Mouse (Mus musculus) embryo, embryonic 11 days (tissue): ENCODE measurements around the gene Rbm4b.
"Not testable (repeated sequence)": the region's sequence is repeated elsewhere in the genome, so short reads cannot be mapped to it uniquely, and the experiment has no call there.

Experiments
- DNase-seq: peaks from one replicate; pipeline ENCODE4 v3.0.0-alpha.2; 2015

The Rbm4b gene

DNA sequence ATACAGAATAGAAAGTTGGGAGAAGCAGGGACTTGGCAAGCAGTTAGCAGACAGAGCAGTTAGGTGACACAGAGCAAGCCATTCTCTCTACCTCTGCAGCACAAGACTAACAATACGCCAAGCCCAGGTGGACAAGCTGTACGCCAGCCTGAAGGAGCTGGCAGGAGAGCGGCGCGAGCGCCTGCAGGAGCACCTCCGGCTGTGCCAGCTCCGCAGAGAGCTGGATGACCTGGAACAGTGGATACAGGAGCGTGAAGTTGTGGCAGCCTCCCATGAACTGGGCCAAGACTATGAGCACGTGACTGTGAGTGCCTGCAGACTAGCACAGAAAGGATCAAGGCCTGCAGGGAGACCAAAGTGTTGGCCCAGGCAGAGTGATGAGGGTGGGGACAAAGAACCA lies 10.6 kb upstream of the Rbm4b start:
- DNase-seq: no peak

DNA sequence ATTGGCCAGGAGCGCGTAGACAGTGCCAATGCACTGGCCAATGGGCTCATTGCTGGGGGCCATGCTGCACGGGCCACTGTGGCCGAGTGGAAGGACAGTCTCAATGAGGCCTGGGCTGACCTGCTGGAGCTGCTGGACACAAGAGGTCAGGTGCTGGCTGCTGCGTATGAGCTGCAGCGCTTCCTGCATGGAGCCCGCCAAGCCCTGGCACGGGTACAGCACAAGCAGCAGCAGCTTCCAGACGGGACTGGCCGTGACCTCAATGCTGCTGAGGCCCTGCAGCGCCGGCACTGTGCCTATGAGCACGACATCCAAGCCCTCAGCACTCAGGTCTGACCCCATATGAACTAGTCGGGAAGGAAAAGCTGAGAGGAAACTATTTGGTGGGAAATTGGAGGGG lies 9.7 kb upstream of the Rbm4b start:
- DNase-seq: no peak

DNA sequence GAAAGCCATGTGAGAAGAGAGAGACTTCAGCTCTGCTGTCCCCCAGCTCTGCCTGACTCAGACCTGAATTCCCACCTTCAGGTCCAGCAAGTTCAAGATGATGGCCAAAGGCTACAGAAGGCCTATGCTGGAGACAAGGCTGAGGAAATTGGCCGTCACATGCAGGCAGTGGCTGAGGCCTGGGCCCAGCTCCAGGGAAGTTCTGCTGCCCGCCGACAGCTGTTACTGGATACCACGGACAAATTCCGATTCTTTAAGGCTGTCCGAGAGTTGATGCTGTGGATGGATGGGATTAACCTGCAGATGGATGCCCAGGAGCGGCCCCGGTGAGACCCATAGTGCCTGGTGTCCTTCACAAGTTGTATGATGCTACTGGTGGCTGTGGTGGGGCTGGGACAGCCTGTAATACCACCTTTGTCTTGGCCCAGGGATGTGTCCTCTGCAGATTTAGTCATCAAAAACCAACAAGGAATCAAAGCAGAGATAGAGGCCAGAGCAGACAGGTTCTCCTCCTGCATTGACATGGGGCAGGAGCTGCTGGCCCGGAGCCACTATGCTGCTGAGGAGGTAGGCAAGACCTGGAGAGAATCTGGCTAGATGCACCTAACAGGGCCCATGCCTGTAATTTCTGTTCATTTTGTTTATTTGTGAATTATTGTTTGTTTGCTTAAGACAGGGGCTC lies 8.5 kb upstream of the Rbm4b start:
- no peak for DNase-seq

DNA sequence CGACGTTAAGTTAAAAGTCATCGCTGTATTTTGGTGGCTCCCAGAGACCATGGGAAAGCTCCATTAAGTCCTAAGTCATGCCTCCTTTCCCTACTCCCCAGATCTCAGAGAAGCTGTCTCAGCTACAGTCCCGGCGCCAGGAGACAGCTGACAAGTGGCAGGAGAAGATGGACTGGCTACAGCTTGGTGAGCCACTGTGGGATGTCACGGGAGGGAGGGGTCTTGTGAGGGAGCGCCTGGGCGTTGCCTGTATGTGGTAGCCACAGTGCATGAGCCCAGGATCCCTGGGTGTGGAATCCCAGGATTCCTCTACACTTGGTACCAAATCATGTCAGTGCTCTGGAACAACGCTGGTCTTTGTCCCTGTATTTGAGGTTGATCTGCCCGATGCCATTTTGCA lies 7.8 kb upstream of the Rbm4b start:
- DNase-seq: no peak

DNA sequence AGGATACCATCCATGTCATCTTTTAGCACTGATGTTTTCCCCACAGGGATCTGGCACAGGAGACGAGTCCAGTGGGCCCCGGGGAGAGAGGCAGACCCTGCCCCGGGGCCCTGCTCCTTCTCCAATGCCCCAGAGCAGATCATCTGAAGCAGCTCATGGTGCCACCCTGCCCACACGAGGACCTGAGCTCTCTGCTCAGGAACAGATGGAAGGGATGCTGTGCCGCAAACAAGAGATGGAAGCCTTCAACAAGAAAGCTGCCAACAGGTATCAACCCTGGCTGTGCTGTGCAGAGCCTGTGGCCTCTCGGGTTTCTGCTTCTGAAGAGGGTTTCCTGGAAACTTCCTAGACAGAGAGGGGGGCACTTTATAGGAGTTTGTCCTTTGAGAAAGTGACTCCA lies 6.3 kb upstream of the Rbm4b start:
- no peak for DNase-seq

DNA sequence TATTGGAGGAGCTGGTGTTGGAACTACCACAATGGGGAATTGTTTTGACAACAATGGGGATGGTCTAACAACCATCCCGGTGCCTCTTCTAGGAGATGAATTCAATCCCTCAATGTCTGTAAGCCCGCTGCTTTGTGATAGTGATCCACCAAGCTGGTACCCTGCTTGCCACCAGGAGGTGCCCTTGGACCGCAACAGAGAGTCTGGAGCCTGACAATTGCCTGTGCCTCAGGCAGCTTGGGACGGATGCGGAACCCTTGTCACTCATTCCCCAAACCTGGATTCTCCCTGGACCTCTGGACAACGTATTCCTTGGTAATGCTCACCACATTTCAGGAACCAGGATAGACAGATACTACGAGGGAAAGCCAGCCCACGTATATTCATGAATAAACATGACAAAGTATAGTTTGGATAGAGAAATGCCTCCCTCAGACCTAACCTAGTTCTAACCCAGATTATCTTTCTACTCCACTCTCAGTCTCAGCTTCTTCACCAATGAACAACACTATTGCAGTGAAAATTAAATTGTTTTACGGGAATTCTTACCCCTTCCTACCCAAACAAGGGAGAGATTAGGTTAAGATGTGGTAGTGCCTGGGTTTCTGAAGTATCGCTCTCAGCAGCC lies 618 bp upstream of the Rbm4b start:
- peak; percentile 92 for DNase-seq

DNA sequence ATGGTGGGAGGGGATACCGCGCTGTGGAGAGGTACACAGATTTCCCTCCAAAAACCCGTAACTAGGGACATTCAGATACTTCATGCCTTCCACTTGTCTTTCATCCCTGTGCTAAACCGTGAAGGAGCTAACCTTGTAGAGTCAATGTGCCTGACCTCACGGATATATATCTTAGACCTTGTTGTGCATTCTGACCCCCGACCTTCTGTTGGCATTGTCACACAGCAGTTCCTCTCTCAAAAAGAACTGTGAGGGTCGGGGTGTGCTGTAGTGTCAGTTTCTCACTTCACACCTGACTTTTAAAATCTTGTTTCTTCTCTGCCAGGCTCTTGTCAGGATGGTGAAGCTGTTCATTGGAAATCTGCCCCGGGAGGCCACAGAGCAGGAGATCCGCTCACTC lies 624 bp downstream of the Rbm4b start:
- DNase-seq: no peak

DNA sequence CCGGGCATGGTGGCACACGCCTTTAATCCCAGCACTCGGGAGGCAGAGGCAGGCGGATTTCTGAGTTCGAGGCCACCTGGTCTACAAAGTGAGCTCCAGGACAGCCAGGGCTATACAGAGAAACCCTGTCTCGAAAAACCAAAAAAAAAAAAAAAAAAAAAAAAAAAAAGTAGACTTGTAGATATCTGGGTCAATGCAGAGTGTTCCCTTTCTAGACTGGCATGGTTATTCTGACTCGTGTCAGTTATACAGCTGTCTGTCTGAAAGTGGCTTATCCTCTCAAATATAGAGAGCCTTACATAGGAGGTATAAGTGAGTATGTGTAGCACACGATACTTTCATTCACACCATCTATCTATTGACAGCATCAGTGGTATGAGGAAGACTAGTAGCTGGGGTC lies 4.2 kb downstream of the Rbm4b start:
- DNase-seq: not testable (repeated sequence)

DNA sequence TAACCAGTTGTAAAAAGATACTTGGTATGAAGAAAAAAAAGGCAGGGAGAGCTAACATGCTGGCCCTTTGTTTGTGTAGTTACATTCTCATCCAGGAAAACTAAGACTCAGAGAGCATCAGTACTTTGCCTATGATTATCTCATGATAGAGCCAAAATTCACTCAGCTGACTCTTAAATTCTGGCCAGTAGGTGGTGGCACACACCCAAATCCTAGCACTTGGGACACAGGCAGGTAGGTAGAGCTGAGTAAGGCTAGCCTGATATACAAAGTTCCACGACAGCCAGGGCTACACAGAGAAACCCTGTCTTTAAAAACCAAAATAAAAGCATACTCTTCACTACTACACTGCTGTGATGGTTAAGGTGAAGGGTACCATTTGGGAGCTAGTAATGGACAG lies 6.6 kb downstream of the Rbm4b start:
- DNase-seq: peak; percentile 9

DNA sequence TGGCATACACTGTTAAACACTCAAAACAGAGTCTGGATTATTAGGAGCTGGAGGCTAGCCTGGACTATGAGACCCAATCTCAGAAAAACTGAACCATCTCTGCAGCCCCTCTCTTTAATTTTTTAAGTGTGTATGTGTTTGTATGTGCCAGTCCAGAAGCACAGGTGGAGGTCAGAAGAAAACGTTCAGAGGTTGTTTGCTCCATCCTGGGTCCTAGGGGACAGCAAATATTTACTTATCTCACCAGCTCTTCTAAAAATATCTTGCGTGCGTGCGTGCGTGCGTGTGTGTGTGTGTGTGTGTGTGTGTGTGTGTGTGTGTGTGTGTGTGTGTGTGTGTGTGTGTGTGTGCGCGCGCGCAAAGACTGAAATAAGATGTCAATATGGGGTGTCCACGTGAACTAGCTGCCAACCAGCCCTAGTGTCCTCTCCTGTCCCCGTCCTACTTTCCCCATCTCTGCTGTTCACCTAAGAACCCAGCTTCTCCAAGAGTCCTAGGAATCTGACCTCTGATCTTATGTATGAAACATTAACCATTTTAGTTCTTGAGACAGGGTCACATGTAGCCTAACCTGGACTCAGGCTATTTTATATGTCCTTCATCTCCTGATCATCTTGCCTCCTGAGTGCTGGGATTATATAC lies 11.3 kb downstream of the Rbm4b start:
- no peak for DNase-seq

DNA sequence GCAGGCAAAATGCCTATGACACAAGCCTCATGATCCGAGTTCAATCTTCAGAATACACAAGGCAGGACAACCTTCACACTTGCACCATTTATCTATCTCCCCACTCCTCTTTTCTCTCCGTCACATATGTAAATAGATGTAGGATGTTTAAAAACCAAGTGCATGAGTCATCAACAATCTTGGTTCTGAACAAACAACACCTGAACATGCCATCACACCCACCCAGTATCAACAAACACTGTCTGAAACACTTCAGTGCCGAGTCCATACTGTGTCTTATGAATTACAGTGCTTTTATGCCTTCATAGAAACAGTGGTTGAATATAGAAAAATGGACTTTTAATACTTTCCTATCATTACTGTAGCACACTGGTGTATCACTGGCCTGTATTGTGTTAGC lies 16.5 kb downstream of the Rbm4b start:
- DNase-seq: no peak

DNA sequence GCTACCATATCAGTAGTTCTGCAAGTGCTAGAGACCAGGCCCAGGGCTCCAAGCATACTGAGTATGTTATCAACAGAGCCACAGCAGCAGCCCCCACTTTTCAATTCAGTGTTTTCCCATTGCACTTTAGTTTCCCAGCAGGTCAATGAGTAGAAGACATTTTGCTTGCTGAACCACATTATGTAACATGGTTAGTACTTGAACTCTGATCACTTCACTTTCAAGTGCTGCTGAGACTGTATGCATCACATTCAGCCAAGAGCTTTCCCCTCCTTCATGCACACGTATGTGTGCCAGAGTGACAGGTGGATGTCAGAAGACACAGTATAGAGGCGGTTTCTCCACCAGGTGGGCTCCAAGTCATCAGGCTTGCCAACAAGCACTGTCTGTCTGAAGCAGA lies 26.6 kb downstream of the Rbm4b start:
- DNase-seq: no peak

DNA sequence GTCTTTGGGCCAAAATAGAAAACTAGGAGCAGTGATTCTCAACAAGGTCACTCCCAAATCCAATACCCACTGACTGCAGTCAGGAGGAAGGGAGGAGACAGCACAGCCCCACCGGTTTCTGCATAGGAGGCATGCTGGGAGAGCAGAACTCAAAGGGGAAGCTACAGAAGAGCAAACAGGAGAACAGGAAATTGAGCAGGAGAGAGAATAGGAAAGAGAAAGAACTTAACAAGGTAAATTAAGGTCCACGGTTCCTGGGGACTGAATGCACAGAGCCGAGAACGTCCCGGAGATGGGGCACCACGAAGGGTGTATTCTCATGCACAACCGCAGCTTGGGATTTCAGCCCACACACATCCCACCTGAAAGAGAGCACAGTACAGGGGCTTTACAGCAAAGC lies 28.9 kb downstream of the Rbm4b start:
- no peak for DNase-seq

DNA sequence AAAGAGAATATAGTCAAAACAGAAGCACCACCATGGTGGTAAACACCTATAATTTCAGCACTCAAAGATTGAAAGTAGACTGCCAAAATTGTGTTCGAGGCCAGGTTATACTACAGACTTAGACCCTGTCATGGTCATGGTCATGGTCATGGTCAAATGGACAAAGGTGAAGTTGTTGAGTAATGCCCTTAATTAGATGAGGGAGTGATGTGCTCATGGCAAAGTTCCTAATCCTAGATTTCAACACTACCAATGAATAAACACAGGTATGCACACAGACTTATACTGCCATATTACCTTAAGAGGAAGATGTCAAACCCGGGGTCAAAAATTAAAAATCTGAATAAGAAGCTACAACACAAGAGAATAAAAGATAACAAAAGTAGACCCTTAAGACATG lies 30.0 kb downstream of the Rbm4b start:
- DNase-seq: no peak

DNA sequence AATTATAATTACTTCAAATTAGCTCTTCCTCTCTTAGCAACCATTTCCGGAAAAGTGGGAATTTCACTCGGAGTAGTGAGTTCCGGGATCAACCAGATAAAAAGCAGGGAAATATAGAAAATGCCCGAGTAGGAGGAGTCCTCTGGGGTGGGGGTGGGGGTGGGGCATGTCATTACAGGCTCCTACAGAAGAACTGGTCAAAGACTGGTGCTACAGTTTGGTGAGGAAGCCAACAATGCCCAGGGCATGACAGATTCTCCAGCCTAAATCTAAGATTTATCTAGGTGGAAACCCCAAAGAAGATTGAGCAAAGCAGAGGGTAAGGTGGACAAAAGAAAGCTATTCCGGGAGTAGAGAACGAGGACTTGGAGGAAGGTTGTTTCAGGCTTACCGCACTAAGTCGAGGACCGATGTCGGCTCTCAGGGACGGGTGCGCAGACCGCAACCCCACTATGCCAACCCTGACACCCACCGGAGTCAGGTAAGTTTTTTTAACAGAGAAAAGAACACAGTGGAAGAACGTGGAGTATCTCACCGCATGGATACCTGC lies 37.1 kb downstream of the Rbm4b start:
- DNase-seq: no peak

DNA sequence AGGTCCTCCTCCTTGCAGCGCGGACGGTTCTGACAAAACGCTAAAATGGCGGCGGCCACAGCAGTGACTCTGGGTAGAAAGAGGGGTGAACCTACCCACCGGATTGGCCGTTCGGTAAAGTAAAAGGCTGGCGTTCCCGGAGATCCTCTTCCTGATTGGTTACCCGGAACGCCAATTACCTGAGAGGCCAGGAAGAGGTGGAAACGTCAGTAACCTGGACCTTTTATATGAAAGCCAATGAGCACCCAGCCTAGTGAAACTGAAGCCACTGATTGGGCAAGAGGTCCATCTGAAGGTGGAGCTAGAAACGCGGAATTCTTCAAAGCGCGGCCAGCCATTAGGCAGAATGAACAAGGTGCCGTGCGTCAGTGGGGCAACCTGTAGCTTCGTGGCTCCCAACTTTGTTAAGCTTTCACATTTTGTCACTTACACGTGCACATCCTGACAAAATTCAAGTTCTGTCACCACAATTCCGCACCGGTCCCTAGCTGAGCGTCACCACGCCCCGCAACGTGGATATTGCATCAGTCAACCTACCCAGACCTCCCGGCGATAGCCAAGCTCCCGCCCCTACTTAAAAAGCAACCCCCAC lies 37.6 kb downstream of the Rbm4b start, which contains the start of gene Rbm4:
Rbm4 (minus strand) TSS at position 71 of the 592 bp plus-strand sequence.
- DNase-seq: peak; percentile 96

DNA sequence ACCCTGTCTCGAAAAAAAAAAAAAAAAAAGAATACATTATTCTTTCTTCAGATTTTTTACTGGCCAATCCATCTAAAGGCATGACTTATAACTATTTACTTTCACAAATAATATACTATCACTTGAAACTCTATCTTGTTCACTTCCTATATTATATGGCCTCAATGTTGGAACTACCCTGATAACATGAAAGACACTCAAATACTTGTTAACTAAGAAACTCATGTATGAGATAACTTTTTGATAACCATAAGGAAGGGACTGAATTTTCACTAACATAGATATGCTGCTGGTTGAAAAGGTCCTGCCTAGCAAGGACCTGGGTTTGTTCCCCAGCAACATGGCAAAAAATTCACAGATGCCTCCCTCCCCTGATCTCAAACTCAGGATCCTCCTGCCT lies 39.6 kb downstream of the Rbm4b start:
- DNase-seq: no peak

DNA sequence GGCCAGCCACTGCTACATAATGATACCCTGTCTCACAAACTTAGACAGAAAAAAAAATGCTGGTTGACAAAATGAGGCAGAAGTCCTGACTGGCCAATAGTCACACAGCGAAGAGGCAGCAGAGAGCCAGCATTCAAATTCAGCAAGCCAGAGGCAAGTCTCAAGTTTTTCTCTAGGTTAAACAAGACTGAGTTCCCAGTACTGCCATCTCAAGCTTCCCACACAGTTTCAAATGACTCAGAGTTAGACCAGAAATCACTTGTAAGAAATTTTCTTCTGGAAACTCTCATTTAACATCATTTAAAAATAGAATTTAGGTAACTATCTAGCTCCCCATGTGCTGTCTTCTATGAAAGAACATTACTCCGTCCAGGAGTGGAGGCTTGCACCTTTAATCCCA lies 41.5 kb downstream of the Rbm4b start:
- no peak for DNase-seq

DNA sequence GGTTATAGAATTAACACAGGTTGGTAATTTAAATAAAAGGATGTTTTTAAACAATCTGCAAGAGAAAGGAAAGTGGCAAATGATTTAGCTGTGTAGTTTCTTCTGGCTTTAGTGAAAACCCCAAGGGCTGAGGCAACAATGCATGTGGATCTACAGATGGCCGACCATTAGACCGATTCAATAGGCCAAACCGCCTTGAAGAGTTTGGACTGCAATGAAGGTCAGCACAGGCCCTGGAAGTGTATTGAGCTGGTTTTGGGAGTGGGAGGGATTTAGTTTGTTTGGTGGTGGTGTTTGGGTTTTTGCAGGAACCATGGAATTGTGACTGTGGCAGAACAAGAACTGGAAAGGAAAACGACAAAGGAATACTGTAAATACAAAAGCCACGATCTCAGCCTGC lies 42.8 kb downstream of the Rbm4b start:
- DNase-seq: no peak

DNA sequence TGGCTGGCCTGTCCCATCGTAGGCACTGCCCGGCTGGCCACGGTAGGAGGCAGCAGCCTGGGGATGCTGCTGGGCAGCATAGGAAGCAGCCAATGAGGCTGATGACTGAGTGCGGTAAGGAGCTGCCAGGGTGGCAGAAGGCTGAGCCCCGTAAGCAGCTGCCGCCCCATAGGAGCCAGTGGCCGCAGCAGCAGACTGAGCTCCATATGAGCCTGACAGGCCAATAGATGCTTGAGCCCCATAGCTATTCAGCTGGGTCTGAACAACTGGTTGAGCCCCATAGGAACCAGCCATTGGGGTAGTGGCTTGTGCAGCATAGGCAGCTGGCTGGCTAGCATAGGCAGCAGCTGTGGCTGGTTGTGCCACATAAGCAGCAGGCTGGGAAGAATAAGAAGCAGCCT lies 46.4 kb downstream of the Rbm4b start:
- no peak for DNase-seq

DNA sequence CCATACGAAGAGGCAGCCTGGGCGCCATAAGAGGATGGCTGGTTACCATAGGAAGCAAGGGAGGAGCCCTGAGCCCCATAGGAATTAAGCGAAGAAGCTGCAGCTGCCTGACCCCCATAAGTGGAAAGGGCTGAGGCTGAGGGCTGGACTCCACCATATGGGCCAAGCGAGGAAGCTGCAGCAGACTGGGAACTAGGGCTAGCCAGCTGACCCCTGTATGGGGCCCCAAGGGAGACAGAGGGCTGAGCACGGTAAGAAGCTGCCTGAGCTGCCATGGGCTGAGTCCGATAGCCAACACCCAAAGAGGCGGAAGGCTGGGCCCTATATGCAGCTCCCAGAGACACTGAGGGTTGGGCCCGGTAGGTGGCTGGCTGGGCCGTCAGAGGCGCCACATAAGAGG lies 47.0 kb downstream of the Rbm4b start:
- DNase-seq: no peak

DNA sequence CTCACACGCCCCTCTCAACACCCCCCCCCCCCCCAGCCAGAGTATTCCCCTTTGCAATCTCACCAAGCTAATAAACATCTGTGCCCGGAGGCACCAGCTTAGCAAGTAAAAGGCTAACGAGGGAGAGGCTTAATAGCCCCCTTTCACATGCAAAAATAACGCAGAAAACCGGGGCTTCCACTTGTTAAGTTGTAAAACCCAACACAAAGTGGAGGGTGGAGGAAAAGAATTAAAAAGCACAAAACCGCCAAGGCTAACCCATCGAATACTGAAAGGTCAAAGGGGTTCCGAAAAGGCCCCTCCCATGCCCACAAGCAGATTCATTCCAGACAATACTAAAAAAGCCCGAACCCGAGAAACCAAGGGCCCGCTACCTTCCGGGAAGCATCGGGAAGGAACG lies 54.0 kb downstream of the Rbm4b start:
- DNase-seq: no peak

DNA sequence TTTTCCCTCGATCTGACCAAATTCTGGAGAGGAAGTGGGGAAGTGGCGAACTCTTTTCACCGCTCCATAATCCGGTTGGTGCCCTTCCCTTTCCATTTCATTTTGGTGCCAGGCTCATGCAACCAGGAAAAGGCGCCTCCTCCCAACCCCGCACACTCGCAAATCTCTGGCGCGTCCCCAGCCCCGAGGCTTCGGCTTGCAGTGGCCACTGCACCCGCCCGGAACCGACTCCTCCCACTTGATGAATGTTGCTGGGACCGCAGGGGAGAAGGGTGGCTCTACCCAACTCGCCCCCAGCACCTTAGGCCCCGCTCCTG lies 54.4 kb downstream of the Rbm4b start:
- no peak for DNase-seq
